10 mouse cellular contexts compared by ENCODE assay signal in the genomic region with DNA sequence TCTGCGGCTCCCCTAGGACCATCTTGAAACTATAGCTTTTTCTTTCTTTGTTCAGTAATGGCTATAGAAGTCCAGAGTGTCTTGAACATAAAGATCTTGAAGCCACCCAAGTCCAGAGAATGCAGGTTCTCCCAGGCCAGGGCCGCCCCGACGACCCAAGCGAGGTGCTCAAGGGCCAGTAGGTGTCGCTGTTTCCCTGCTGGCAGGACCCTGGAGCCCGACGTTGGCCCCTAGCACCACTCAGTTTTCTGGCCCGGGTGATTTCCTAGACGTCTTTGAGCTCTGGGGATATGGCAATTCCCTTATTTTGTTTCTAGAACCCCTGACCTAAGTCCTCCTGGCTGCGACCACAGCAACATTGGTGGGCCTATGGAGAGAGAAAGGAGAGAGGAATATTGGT.
A peak's percentile ranks its signal among the peaks of the same experiment; 100 is the strongest.
DNase-seq lines count a peak whose midpoint lies in the region; ATAC-seq and TF ChIP-seq lines count a peak whose summit lies in the region.
"Had no signal": no experiment of that assay in that cellular context is flagged by ENCODE, and none has a peak within 500 bp of the region (broad histone marks: within the 10 kb centered on the region; RNA-seq: fewer than 3 reads in every experiment).

No protein-coding gene starts in this region.

- peaks cover 6% of the 10 kb centered on the region for H3K9me3 ChIP-seq in CH12.LX (replicated peaks; ENCODE audit: low read length)
- H3K9me3 ChIP-seq in forebrain, embryonic 16.5 days (ENCODE audit: control insufficient read depth, low read length) = no peaks in the 10 kb centered on the region
- no peaks in the 10 kb centered on the region for H3K9me3 ChIP-seq in midbrain, embryonic 15.5 days
- H3K9me3 ChIP-seq: stomach, embryonic 15.5 days had no signal

- ATAC-seq in forebrain, embryonic 16.5 days = peak; percentile 22
- ATAC-seq in midbrain, embryonic 15.5 days (replicated peaks) = 0 out of 2 replicates have a peak, but pooled peaks have one; percentile 15
- ATAC-seq: Patski had no signal

- H3K27ac ChIP-seq in gastrocnemius, adult 2 months = no peak overlapping the region
- no peak overlapping the region for H3K27ac ChIP-seq in CH12.LX (ENCODE audit: insufficient read depth, low read depth)
- H3K27ac ChIP-seq in cerebellum, adult 2 months (ENCODE audit: insufficient read depth, low read length) = peak overlapping the region; percentile 97
- peak overlapping the region; percentile 100 for H3K27ac ChIP-seq in forebrain, embryonic 16.5 days (ENCODE audit: low read length)
- peak overlapping the region; percentile 98 for H3K27ac ChIP-seq in midbrain, embryonic 15.5 days
- H3K27ac ChIP-seq: stomach, embryonic 15.5 days had no signal

- no peak overlapping the region for H3K4me3 ChIP-seq in gastrocnemius, adult 2 months
- no peak overlapping the region for H3K4me3 ChIP-seq in CH12.LX (replicated peaks in 1 of 3; ENCODE audit: low read depth in 2 of 3, low read length in 2 of 3, poor library complexity in 1 of 3)
- H3K4me3 ChIP-seq in cerebellum, adult 2 months (replicated peaks; ENCODE audit: insufficient read depth, low read depth, low read length) = peak overlapping the region; percentile 99
- peak overlapping the region; percentile 74 for H3K4me3 ChIP-seq in forebrain, embryonic 16.5 days (replicated peaks; ENCODE audit: low read length)
- peak overlapping the region; percentile 50 for H3K4me3 ChIP-seq in midbrain, embryonic 15.5 days
- H3K4me3 ChIP-seq: stomach, embryonic 15.5 days had no signal

- under 1% methylated on average over 11 of the region's 11 CpGs for WGBS in cerebellum, adult 2 months
- WGBS in forebrain, embryonic 16.5 days = 1% methylated on average over 11 of the region's 11 CpGs
- WGBS in midbrain, embryonic 15.5 days = 0% methylated on average over 11 of the region's 11 CpGs

- TF ChIP-seq POLR2A in CH12.LX (IDR thresholded peaks at IDR 0.05; ENCODE audit: low read depth, low read length) = no peak
- no peak for TF ChIP-seq POLR2A in cerebellum, adult 2 months (IDR thresholded peaks at IDR 0.05; ENCODE audit: borderline replicate concordance, insufficient read depth, low read length)

- DNase-seq in gastrocnemius, adult 2 months = no peak
- DNase-seq in gastrocnemius, postnatal 25 days = no peak
- DNase-seq in CH12.LX (ENCODE audit: extremely low read depth) = peak; percentile 68
- DNase-seq in cerebellum, adult 2 months = peak; percentile 90 to 94
- peak; percentile 82 to 86 for DNase-seq in layer of hippocampus, postnatal 25 days (ENCODE audit: extremely low spot score in 1 of 2, low spot score in 1 of 2)
- peak; percentile 65 for DNase-seq in testis, postnatal 14 days (ENCODE audit: low spot score)

- no peaks in the 10 kb centered on the region for H3K27me3 ChIP-seq in CH12.LX (replicated peaks)
- H3K27me3 ChIP-seq in cerebellum, adult 2 months (ENCODE audit: control insufficient read depth, insufficient read depth, low read length) = no peaks in the 10 kb centered on the region
- no peaks in the 10 kb centered on the region for H3K27me3 ChIP-seq in forebrain, embryonic 16.5 days (replicated peaks; ENCODE audit: control insufficient read depth, insufficient read depth, low read length)
- no peaks in the 10 kb centered on the region for H3K27me3 ChIP-seq in midbrain, embryonic 15.5 days (replicated peaks)

- peaks cover 0 to 22% of the 10 kb centered on the region in 2 experiments for H3K36me3 ChIP-seq in CH12.LX (replicated peaks in 1 of 2; ENCODE audit: control insufficient read depth in 1 of 2, insufficient read depth in 1 of 2, low read length in 1 of 2)
- no peaks in the 10 kb centered on the region for H3K36me3 ChIP-seq in forebrain, embryonic 16.5 days (ENCODE audit: control insufficient read depth, insufficient read depth)
- no peaks in the 10 kb centered on the region for H3K36me3 ChIP-seq in midbrain, embryonic 15.5 days (replicated peaks)
- H3K36me3 ChIP-seq: stomach, embryonic 15.5 days had no signal

- H3K9ac ChIP-seq in CH12.LX (ENCODE audit: insufficient read depth, low read depth) = no peak overlapping the region
- peak overlapping the region; percentile 77 for H3K9ac ChIP-seq in forebrain, embryonic 16.5 days (replicated peaks; ENCODE audit: low read depth, low read length)
- peak overlapping the region; percentile 74 for H3K9ac ChIP-seq in midbrain, embryonic 15.5 days
- H3K9ac ChIP-seq: stomach, embryonic 15.5 days had no signal

- peak; percentile 91 for TF ChIP-seq RAD21 in CH12.LX (IDR thresholded peaks at IDR 0.05; ENCODE audit: low read depth, low read length)

- dilution Hi-C loops in CH12.LX (cut with MboI; ENCODE audit: extremely low pct_ligation_motif_present, extremely low pct_unique_long_range_greater_than_20kb, low sequenced_read_pairs) = no loop called here

- H3K4me2 ChIP-seq in CH12.LX (ENCODE audit: insufficient read depth, low read depth, poor library complexity, severe bottlenecking) = no peak overlapping the region; the same call in 1 of the 2 replicates
- H3K4me2 ChIP-seq in forebrain, embryonic 16.5 days (ENCODE audit: low read length) = peak overlapping the region; percentile 87
- peak overlapping the region; percentile 62 for H3K4me2 ChIP-seq in midbrain, embryonic 15.5 days
- H3K4me2 ChIP-seq: stomach, embryonic 15.5 days had no signal

- in situ Hi-C loops in CH12.LX (cut with MboI; ENCODE audit: low pct_ligation_motif_present, low pct_unique_long_range_greater_than_20kb, low sequenced_read_pairs) = no loop called here

- no peak for TF ChIP-seq EP300 in CH12.LX (IDR thresholded peaks at IDR 0.05; ENCODE audit: low read length)

- H3K4me1 ChIP-seq in CH12.LX (ENCODE audit: control insufficient read depth in 1 of 2, insufficient read depth in 2 of 2) = peaks cover 2 to 24% of the 10 kb centered on the region in 2 experiments; a peak in 2 of 4 replicates
- H3K4me1 ChIP-seq in cerebellum, adult 2 months (ENCODE audit: control insufficient read depth, insufficient read depth, low read length) = no peaks in the 10 kb centered on the region
- H3K4me1 ChIP-seq in forebrain, embryonic 16.5 days (replicated peaks; ENCODE audit: control insufficient read depth, insufficient read depth, low read length) = no peaks in the 10 kb centered on the region
- peaks cover 4% of the 10 kb centered on the region; the same call in 1 of the 2 replicates for H3K4me1 ChIP-seq in midbrain, embryonic 15.5 days

- H3K79me2 ChIP-seq in CH12.LX (replicated peaks; ENCODE audit: control insufficient read depth, extremely low read depth, insufficient read depth, poor library complexity, severe bottlenecking) = no peaks in the 10 kb centered on the region

- TF ChIP-seq CTCF in gastrocnemius, adult 2 months (IDR thresholded peaks at IDR 0.05) = peak; percentile 46
- peak; percentile 21 to 85; a peak in 3 of 4 replicates for TF ChIP-seq CTCF in CH12.LX (conservative IDR thresholded peaks at IDR 0.05 in 1 of 2, IDR thresholded peaks at IDR 0.05 in 1 of 2; ENCODE audit: low read depth in 2 of 2, low read length in 2 of 2)
- TF ChIP-seq CTCF in cerebellum, adult 2 months (IDR thresholded peaks at IDR 0.05; ENCODE audit: borderline replicate concordance, insufficient read depth, low read depth, low read length) = peak; percentile 88

- intact Hi-C loops in gastrocnemius, adult 2 months (cut with DNase I) = no loop called here

TF ChIP-seq in CH12.LX, 34 proteins besides CTCF, POLR2A, EP300 and RAD21:
- TF ChIP-seq MEF2A (IDR thresholded peaks at IDR 0.05; ENCODE audit: borderline replicate concordance, low read depth, low read length) = no peak
- no peak for TF ChIP-seq USF2 (conservative IDR thresholded peaks at IDR 0.05; ENCODE audit: low read depth, low read length)
- TF ChIP-seq SMC3 (IDR thresholded peaks at IDR 0.05; ENCODE audit: low read depth, low read length) = peak; percentile 76
- TF ChIP-seq MAX (IDR thresholded peaks at IDR 0.05; ENCODE audit: low read length) = no peak
- TF ChIP-seq ELF1 (IDR thresholded peaks at IDR 0.05; ENCODE audit: low read depth, low read length) = no peak
- TF ChIP-seq ZKSCAN1 (IDR thresholded peaks at IDR 0.05; ENCODE audit: borderline replicate concordance, low read depth, low read length) = no peak
- no peak for TF ChIP-seq JUN (IDR thresholded peaks at IDR 0.05; ENCODE audit: insufficient read depth, low read depth, low read length)
- TF ChIP-seq MXI1 (IDR thresholded peaks at IDR 0.05; ENCODE audit: low read depth, low read length) = no peak
- TF ChIP-seq ZC3H11A (IDR thresholded peaks at IDR 0.05; ENCODE audit: low read depth, low read length) = peak; percentile 49
- TF ChIP-seq RCOR1 (conservative IDR thresholded peaks at IDR 0.05; ENCODE audit: low read depth, low read length) = no peak
- no peak for TF ChIP-seq POLR2AphosphoS2 (IDR thresholded peaks at IDR 0.05; ENCODE audit: low read depth, low read length)

Comparison
In these comparisons a context has a peak if more than half of its experiments do, and no peak if none do; other contexts are left out.
1. DNase-seq: peak in CH12.LX (single experiment), cerebellum, adult 2 months (2 of 2), layer of hippocampus, postnatal 25 days (2 of 2) and testis, postnatal 14 days (single experiment); none in gastrocnemius, adult 2 months (single experiment) and gastrocnemius, postnatal 25 days (single experiment).
2. H3K27ac ChIP-seq: peak in cerebellum, adult 2 months (single experiment), forebrain, embryonic 16.5 days (single experiment) and midbrain, embryonic 15.5 days (single experiment); none in gastrocnemius, adult 2 months (single experiment) and CH12.LX (single experiment).
3. H3K4me3 ChIP-seq: peak in cerebellum, adult 2 months (single experiment), forebrain, embryonic 16.5 days (single experiment) and midbrain, embryonic 15.5 days (single experiment); none in gastrocnemius, adult 2 months (single experiment) and CH12.LX (0 of 3).
4. Peak in every context shown above with its lines, with median percentiles within 50 percentile points of each other: CTCF ChIP-seq.